Mouse (Mus musculus): ENCODE data around the gene Nrxn2.

DNA sequence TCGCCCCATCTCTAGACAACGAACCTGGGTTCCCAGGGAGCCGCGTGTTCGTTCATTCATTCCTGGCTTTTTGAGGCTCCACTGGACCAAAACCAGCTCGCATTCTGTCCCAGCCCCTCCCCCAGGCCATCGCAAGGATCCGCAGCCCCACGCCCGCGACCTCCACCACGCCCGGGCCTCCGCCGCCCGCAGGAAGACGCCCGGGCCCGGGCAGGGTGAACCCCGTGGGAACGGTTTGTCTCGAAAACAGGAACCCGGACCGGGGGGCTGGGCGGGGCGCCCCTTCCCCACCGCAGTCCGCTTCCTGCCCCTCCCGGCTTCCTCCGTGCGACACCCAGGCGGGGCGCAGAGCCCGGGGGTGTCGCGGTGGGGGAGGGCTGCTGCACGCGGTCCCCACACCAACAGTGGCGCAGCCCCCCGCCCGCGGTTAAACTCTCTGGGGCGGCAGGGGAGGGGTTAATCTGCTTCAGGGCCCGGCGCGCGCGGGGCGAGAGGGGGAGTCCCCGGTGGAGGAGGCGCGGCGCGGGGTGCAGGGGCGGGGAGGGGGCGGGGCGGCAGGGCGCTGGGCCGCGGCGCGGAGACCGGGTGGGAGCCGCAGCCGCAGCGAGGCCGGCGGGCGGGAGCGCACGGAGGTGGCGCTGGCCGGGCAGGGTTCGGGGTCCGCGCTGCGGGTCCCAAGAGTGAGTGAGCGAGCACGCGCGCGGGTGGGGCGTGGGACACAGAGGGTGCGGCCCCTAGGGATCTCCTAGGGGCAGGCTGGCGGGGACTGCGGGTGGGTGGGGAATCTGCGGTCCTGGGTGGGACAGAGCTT is 19.0 kb upstream of the Nrxn2 start, which contains the start of gene Rasgrp2:
- TF ChIP-seq POLR2A (IDR thresholded peaks at IDR 0.05; ENCODE audit: low read depth, low read length), result no peak
- no peak for TF ChIP-seq CTCF (IDR thresholded peaks at IDR 0.05; ENCODE audit: borderline replicate concordance, insufficient read depth, low read length)

All from embryonic fibroblast, embryonic 13.5 days (primary cell).